Mouse (Mus musculus) midbrain, postnatal 0 days (tissue): ENCODE results near the gene Hoxd4. TPM values are rescaled to one million over a fixed set of nuclear protein-coding genes. Genes with fewer than 3 reads are reported as not detected.
A peak's percentile ranks its signal among the peaks of the same experiment; 100 is the strongest.

Experiments used
- ATAC-seq: fragments of 200-750 bp; cut with Nextera tagmentation; 2 replicates; pipeline ENCODE4 v1.8.0; 2017; ENCODE audit warnings: moderate number of reproducible peaks, mild to moderate bottlenecking, moderate TSS enrichment, moderate library complexity; ENCODE audit not compliant: low FRiP score
- DNase-seq: peaks from one replicate; pipeline ENCODE4 v3.0.0-alpha.2; 2015; ENCODE audit warnings: low spot score
- H3K27ac ChIP-seq: fragments of 300-500 bp; sonication (generic); 2 replicates; pipeline ENCODE4 v1.5.1; 2014; ENCODE audit warnings: low read depth, mild to moderate bottlenecking, low read length, mixed read lengths
- H3K27me3 ChIP-seq: fragments of 300-500 bp; sonication (generic); 2 replicates; pipeline ENCODE4 v1.6.1; 2014; ENCODE audit warnings: low read length, control low read depth, mixed read lengths; ENCODE audit not compliant: insufficient read depth
- H3K36me3 ChIP-seq: fragments of 300-500 bp; sonication (generic); 2 replicates; pipeline ENCODE4 v1.6.1; 2014; ENCODE audit warnings: low read length, control low read depth, mixed read lengths; ENCODE audit not compliant: insufficient read depth
- H3K4me1 ChIP-seq: fragments of 300-500 bp; sonication (generic); 2 replicates; pipeline ENCODE4 v1.6.1; 2014; ENCODE audit warnings: mild to moderate bottlenecking, control low read depth, antibody characterized with exemption, low read length, mixed read lengths; ENCODE audit not compliant: insufficient read depth
- H3K4me2 ChIP-seq: fragments of 300-500 bp; sonication (generic); 2 replicates; pipeline ENCODE4 v1.6.1; 2014; ENCODE audit warnings: low read depth, mild to moderate bottlenecking, low read length, mixed read lengths; ENCODE audit not compliant: poor library complexity, severe bottlenecking
- H3K4me3 ChIP-seq: fragments of 300-500 bp; sonication (generic); 2 replicates; pipeline ENCODE4 v1.5.1; 2014; ENCODE audit warnings: low read depth, mild to moderate bottlenecking, low read length, moderate library complexity
- H3K9ac ChIP-seq: fragments of 300-500 bp; sonication (generic); replicated peaks from 2 replicates; pipeline ENCODE4 v1.6.1; 2014; ENCODE audit warnings: mild to moderate bottlenecking, low read length, moderate library complexity, mixed read lengths; ENCODE audit not compliant: poor library complexity, severe bottlenecking
- H3K9me3 ChIP-seq: fragments of 300-500 bp; sonication (generic); 2 replicates; pipeline ENCODE4 v1.6.1; 2016; ENCODE audit warnings: low read length, control low read depth
- CTCF ChIP-seq: IDR thresholded peaks from 2 replicates; pipeline ENCODE4 v1.5.1; 2016; ENCODE audit warnings: antibody characterized with exemption, mild to moderate bottlenecking
- WGBS: fragments of 180-500 bp; shearing (Covaris S2); extraction: QIAGEN DNeasy Blood & Tissue Kit; methylation state at CpG from one replicate; pipeline ENCODE4 v1.1.7; 2014; 5-methylcytosine and 5-hydroxymethylcytosine counted together
- polyA plus RNA-seq: library from polyadenylated mRNA; unstranded; fragments of >200 nt; fragmentation: Nextera tagmentation; extraction: Ambion mirVana; gene quantifications from 2 replicates; pipeline ENCODE4 v1.2.1, GENCODE M21; 2015
- total RNA-seq: library from RNA; depleted of rRNA; stranded (reverse); fragments of >200 nt; gene quantifications from 2 replicates; pipeline ENCODE4 v1.2.3, GENCODE M21; 2014

Gene Hoxd4
- total and polyA plus RNA-seq, 2 experiments from 2014 or later, result 1.2 TPM; not detected in 1

- Histone ChIP-seq H3K36me3 (no peaks in the 10 kb centered on the region), H3K4me2 (no peak overlapping the region), H3K4me3 (no peak overlapping the region), H3K4me1 (0 out of 2 replicates have a peak, but pooled peaks cover under 1% of the 10 kb centered on the region), H3K27ac (no peak overlapping the region), H3K27me3 (peaks cover 81% of the 10 kb centered on the region), H3K9ac (no peak overlapping the region), H3K9me3 (no peaks in the 10 kb centered on the region)
- DNase-seq, result no peak
- TF ChIP-seq CTCF, result no peak
- 16% methylated on average over 6 of the region's 6 CpGs for WGBS
- ATAC-seq, result no peak
These were observed 8.9 kb upstream of the Hoxd4 start for GRCm38 (mm10) chr2:74702820-74703219.

GRCm38 (mm10) chr2:74703317-74703716 lies 8.4 kb upstream of the Hoxd4 start:
- H3K27ac ChIP-seq, result no peak overlapping the region
- WGBS, result 3% methylated on average over 10 of the region's 10 CpGs
- TF ChIP-seq CTCF, result no peak
- H3K4me1 ChIP-seq, result no peaks in the 10 kb centered on the region
- no peak overlapping the region for H3K9ac ChIP-seq
- no peaks in the 10 kb centered on the region for H3K36me3 ChIP-seq
- H3K4me3 ChIP-seq, result no peak overlapping the region
- DNase-seq (no peak), ATAC-seq (no peak)
- H3K27me3 ChIP-seq, result peaks cover 83% of the 10 kb centered on the region
- no peaks in the 10 kb centered on the region for H3K9me3 ChIP-seq
- H3K4me2 ChIP-seq, result no peak overlapping the region

GRCm38 (mm10) chr2:74703720-74704392 lies 7.9 kb upstream of the Hoxd4 start:
- ATAC-seq (no peak), DNase-seq (no peak)
- WGBS, result 3% methylated on average over 26 of the region's 26 CpGs
- no peak overlapping the region for H3K9ac ChIP-seq
- H3K4me3 ChIP-seq, result no peak overlapping the region
- no peaks in the 10 kb centered on the region for H3K9me3 ChIP-seq
- no peaks in the 10 kb centered on the region for H3K36me3 ChIP-seq
- no peak overlapping the region for H3K4me2 ChIP-seq
- no peaks in the 10 kb centered on the region for H3K4me1 ChIP-seq
- H3K27me3 ChIP-seq, result peaks cover 85% of the 10 kb centered on the region
- TF ChIP-seq CTCF, result no peak
- no peak overlapping the region for H3K27ac ChIP-seq

- Histone ChIP-seq H3K27ac (no peak within 1 kb of the TSS), H3K36me3 (no peaks in the 10 kb centered on the region), H3K27me3 (peaks cover 86% of the 10 kb centered on the region), H3K9ac (no peak within 1 kb of the TSS), H3K4me2 (peak within 1 kb of the TSS; percentile 36), H3K9me3 (no peaks in the 10 kb centered on the region), H3K4me3 (peak within 1 kb of the TSS; percentile 24), H3K4me1 (no peaks in the 10 kb centered on the region)
- TF ChIP-seq CTCF, result no peak
- ATAC-seq, result no peak
- no peak for DNase-seq
- WGBS, result under 1% methylated on average over 30 of the region's 52 CpGs
These were observed 7.2 kb upstream of the Hoxd4 start, which contains the start of gene Hoxd8 for GRCm38 (mm10) chr2:74704393-74704998. Gene Hoxd8 (plus strand): TSS chr2:74704615.

- peak overlapping the region; percentile 36 for H3K4me2 ChIP-seq
- WGBS, result under 1% methylated on average over 48 of the region's 66 CpGs
- H3K27ac ChIP-seq, result no peak overlapping the region
- H3K9me3 ChIP-seq, result no peaks in the 10 kb centered on the region
- no peak for ATAC-seq
- no peaks in the 10 kb centered on the region for H3K4me1 ChIP-seq
- H3K36me3 ChIP-seq, result no peaks in the 10 kb centered on the region
- TF ChIP-seq CTCF, result no peak
- peaks cover 86% of the 10 kb centered on the region for H3K27me3 ChIP-seq
- no peak for DNase-seq
- H3K9ac ChIP-seq, result no peak overlapping the region
- H3K4me3 ChIP-seq, result peak overlapping the region; percentile 24
These were observed 6.7 kb upstream of the Hoxd4 start for GRCm38 (mm10) chr2:74704999-74705466.

- H3K36me3 ChIP-seq, result no peaks in the 10 kb centered on the region
- H3K4me3 ChIP-seq, result peak overlapping the region; percentile 24
- no peaks in the 10 kb centered on the region for H3K4me1 ChIP-seq
- no peak overlapping the region for H3K9ac ChIP-seq
- DNase-seq (no peak), ATAC-seq (no peak)
- no peaks in the 10 kb centered on the region for H3K9me3 ChIP-seq
- peaks cover 86% of the 10 kb centered on the region for H3K27me3 ChIP-seq
- no peak for TF ChIP-seq CTCF
- peak overlapping the region; percentile 36 for H3K4me2 ChIP-seq
- no peak overlapping the region for H3K27ac ChIP-seq
- under 1% methylated on average over 58 of the region's 85 CpGs for WGBS
These were observed 6.2 kb upstream of the Hoxd4 start for GRCm38 (mm10) chr2:74705467-74706089.
